Mouse (Mus musculus): ENCODE data around the gene Ssu2. TPM values are rescaled to one million over a fixed set of nuclear protein-coding genes. Genes with fewer than 3 reads are reported as not detected.

The Ssu2 gene
- polyA plus RNA-seq (2012; fragmentation: generic; extraction: Trizol): under 1 TPM in 1 of 2 experiments, not detected in 1; 0.04 TPM

GRCm38 (mm10) chr6:112387947-112388346 is at the start of gene Ssu2:
Ssu2 (minus strand) TSS chr6:112388023.

Other genes starting within 250 kb of the Ssu2 start
- gene Lmcd1, start 114.3 kb downstream of the Ssu2 start, polyA plus RNA-seq (2012; fragmentation: generic; extraction: Trizol): 1 to 10 TPM in 1 of 2 experiments, under 1 TPM in 1; 0.54 to 8.2 TPM
- gene Cav3, start 71.5 kb upstream of the Ssu2 start, polyA plus RNA-seq (2012; fragmentation: generic; extraction: Trizol): not detected
- gene Oxtr, start 101.9 kb upstream of the Ssu2 start, polyA plus RNA-seq (2012; fragmentation: generic; extraction: Trizol): not detected

All from C3H10T1/2 (cell line).